Mouse (Mus musculus) neural tube, embryonic 15.5 days (tissue): ENCODE measurements at regions not wholly inside any gene's neighbourhood (a gene's known extent, or its start where the extent isn't known, plus 50 kb on each side); places are given as distances from the start of the nearest gene placed in this dataset.
A peak's percentile ranks its signal among the peaks of the same experiment; 100 is the strongest.

Experiments
- ATAC-seq: fragments of 200-750 bp; cut with Nextera tagmentation; 2 replicates; pipeline ENCODE4 v1.8.0; 2017; ENCODE audit warnings: mild to moderate bottlenecking, moderate TSS enrichment, moderate library complexity; ENCODE audit not compliant: low FRiP score
- H3K27ac ChIP-seq: fragments of 300-500 bp; sonication (generic); replicated peaks from 2 replicates; pipeline ENCODE4 v1.5.1; 2015; ENCODE audit warnings: mild to moderate bottlenecking, inconsistent platforms
- H3K27me3 ChIP-seq: fragments of 300-500 bp; sonication (generic); replicated peaks from 2 replicates; pipeline ENCODE4 v1.6.1; 2015; ENCODE audit warnings: inconsistent platforms
- H3K36me3 ChIP-seq: fragments of 300-500 bp; sonication (generic); 2 replicates; pipeline ENCODE4 v1.6.1; 2015; ENCODE audit warnings: inconsistent platforms
- H3K4me1 ChIP-seq: fragments of 300-500 bp; sonication (generic); 2 replicates; pipeline ENCODE4 v1.6.1; 2015; ENCODE audit warnings: inconsistent platforms
- H3K4me2 ChIP-seq: fragments of 300-500 bp; sonication (generic); 2 replicates; pipeline ENCODE4 v1.6.1; 2015; ENCODE audit warnings: inconsistent platforms, mild to moderate bottlenecking, moderate library complexity
- H3K4me3 ChIP-seq: fragments of 300-500 bp; sonication (generic); replicated peaks from 2 replicates; pipeline ENCODE4 v1.5.1; 2015; ENCODE audit warnings: mild to moderate bottlenecking, inconsistent platforms
- H3K9ac ChIP-seq: fragments of 300-500 bp; sonication (generic); replicated peaks from 2 replicates; pipeline ENCODE4 v1.6.1; 2015; ENCODE audit warnings: mild to moderate bottlenecking, inconsistent platforms
- H3K9me3 ChIP-seq: fragments of 300-500 bp; sonication (generic); replicated peaks from 2 replicates; pipeline ENCODE4 v1.6.1; 2016; ENCODE audit warnings: inconsistent platforms
- WGBS: fragments of 180-500 bp; shearing (Covaris S2); methylation state at CpG from one replicate; pipeline ENCODE4 v1.1.7; 2015; ENCODE audit warnings: mixed read lengths; 5-methylcytosine and 5-hydroxymethylcytosine counted together

DNA sequence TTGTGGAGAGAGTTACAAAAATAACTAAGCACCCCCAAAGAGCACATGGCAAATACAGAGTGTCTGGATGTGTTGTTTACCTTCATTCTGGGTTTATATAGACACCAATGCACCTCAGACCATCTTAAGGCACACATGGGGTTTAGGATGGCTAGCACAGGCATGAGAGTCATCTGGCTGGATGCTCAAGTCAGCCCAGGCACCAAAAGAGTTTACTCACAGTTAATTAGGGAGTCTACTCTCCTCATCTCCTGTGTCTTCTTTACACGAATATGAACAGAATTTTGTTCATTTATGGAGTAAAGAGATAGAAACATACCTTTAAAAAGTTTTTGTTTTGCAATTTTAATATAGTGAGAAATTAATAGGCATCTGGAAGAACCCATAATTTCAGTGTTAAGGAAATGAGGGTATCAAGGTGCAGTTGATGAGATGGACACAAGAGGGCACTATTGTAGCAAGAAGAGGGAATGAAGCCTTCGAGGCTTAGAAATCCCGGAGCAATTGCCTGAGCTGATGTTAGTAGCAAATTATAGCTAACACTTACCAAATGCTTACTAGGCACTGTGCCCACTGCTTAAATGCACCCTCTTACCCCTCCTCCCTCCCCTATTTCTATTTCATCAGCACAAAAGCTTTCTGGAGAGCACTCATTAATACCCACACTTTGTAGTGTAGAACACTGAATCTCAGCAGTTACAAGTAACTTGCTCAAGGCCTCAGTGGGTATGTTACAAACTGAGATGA is 174.6 kb downstream of the Eepd1 start:
- Histone ChIP-seq H3K4me2 (no peak overlapping the region), H3K36me3 (no peaks in the 10 kb centered on the region), H3K9ac (no peak overlapping the region), H3K4me1 (no peaks in the 10 kb centered on the region), H3K9me3 (no peaks in the 10 kb centered on the region), H3K4me3 (no peak overlapping the region), H3K27me3 (no peaks in the 10 kb centered on the region), H3K27ac (no peak overlapping the region)
- WGBS: 2% methylated on average over 3 of the region's 3 CpGs
- peak; percentile 91 for ATAC-seq

DNA sequence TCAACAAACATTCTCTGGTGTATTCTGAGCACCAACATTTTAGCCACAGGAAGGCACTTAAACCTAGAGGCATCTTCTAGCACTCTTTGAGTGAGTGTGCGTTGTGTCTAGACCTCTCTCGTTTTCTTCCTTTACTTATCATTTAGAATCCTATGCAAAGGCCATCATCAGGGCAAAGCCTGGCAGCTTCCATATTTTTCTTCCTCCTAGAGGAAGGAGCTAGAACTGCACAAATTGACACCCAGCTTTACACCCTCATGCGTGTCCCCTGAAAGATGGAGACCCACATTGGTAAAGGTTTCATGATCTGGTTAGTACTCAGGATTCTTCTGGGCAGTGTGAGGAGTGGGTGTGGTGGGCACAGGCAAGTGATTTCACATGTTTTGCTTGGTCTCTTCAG is 175.2 kb downstream of the Eepd1 start:
- H3K4me2 ChIP-seq: no peak overlapping the region
- H3K4me3 ChIP-seq: no peak overlapping the region
- no peak overlapping the region; the same call in 1 of the 2 replicates for H3K27ac ChIP-seq
- no peaks in the 10 kb centered on the region for H3K9me3 ChIP-seq
- H3K27me3 ChIP-seq: no peaks in the 10 kb centered on the region
- WGBS: 90% methylated on average over 3 of the region's 3 CpGs
- no peaks in the 10 kb centered on the region for H3K4me1 ChIP-seq
- H3K36me3 ChIP-seq: no peaks in the 10 kb centered on the region
- peak; percentile 57; the same call in 1 of the 2 replicates for ATAC-seq
- no peak overlapping the region for H3K9ac ChIP-seq

DNA sequence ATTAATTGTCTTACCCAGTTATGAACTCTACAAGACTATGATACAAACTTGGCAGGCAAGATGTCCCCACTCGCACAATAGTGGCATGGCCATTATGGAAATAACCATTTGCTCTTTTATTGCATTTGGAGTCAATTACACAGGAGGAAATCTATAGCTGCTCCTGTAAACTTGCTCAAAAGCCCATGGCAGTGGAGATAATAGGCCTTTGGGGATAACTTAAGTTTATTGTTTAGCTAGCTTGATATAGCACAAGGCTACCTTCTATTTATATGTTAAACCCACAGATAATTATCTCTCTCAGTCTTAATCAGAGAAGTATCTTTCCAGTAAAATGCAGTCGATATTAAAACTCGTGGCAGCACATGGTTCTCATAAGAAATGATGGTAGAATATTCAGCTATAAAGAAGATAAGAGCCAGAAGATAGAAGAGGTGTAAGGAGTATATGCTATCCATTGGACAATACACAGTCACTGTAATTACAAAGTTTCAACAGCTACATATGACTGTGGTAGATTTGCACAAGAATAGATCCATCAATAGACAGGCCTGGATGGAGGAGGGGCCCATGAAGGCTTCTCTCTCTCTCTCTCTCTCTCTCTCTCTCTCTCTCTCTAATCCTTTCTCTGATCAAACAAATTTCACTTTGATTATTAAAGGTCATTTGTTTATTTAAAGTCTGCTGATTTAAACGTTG is 202.4 kb downstream of the Eepd1 start:
- Histone ChIP-seq H3K36me3 (no peaks in the 10 kb centered on the region), H3K27ac (no peak overlapping the region), H3K4me1 (no peaks in the 10 kb centered on the region), H3K9me3 (no peaks in the 10 kb centered on the region), H3K4me2 (no peak overlapping the region), H3K4me3 (no peak overlapping the region), H3K9ac (no peak overlapping the region), H3K27me3 (no peaks in the 10 kb centered on the region)
- peak; percentile 68; the same call in 1 of the 2 replicates for ATAC-seq
- 56% methylated on average over 4 of the region's 4 CpGs for WGBS

DNA sequence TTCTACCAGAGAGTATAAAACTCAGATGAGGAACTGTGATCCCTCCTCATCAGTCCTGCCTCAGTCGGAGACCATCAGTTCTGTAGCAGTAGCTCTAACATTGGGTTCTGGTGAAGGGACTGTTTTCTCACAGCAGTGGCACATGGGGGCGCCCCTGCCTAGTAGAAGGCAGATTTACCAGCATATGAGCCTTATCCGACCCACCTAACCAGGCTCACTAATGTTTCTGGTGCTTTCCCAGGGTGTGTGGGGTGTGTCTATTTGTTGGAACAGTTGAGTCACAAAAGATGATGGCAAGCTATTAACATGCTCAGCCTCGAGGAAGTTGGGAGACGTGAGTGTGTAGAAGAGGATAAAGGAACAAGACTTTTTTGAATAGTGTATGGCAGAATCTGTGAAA is 212.3 kb downstream of the Eepd1 start:
- Histone ChIP-seq H3K4me1 (no peaks in the 10 kb centered on the region), H3K9me3 (no peaks in the 10 kb centered on the region), H3K4me2 (no peak overlapping the region), H3K4me3 (no peak overlapping the region), H3K9ac (no peak overlapping the region), H3K27me3 (no peaks in the 10 kb centered on the region), H3K36me3 (no peaks in the 10 kb centered on the region), H3K27ac (no peak overlapping the region)
- ATAC-seq: peak; percentile 92
- 20% methylated on average over 5 of the region's 5 CpGs for WGBS

DNA sequence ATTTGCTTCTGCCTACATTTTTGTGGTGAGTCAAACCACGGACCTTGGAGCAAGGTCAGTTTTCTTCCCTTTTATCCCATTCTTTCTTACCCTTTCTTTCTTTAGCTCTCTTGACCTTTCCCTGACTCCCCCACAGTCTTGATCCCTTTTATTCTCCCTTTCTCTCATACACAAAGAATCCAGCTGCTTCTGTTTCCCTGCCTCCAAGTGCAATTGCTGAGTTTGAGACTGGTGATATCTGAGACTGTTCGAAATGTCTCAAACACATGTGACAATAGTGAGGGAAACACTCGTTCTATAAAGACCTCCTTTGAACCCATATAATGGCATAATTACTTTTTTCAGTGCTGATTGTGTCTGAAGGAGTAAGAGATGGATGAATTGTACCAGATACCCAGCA is 213.7 kb downstream of the Eepd1 start:
- 14% methylated on average over 3 of the region's 3 CpGs for WGBS

DNA sequence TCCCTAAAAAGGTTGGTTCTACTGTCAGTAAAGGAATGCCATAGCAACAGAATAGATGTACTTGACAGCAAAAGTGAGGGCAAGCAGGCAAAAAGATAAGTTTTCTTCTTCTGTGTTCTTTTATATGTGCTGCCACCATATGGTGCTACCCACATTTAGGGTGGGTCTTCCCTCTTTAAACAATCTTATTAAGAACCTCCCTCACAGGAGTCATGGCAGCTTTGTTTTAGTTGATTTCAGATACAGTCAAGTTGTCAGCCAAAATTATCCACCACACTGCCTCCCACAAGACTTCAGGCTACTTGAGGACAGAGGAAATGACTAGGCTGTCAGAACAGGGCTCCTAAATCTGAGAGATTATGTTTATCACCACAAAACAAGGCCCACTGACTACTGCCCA is 232.3 kb downstream of the Eepd1 start:
- no peaks in the 10 kb centered on the region for H3K9me3 ChIP-seq
- H3K4me3 ChIP-seq: no peak overlapping the region
- no peak overlapping the region for H3K4me2 ChIP-seq
- H3K9ac ChIP-seq: no peak overlapping the region
- no peaks in the 10 kb centered on the region for H3K4me1 ChIP-seq
- no peak for ATAC-seq
- H3K27me3 ChIP-seq: no peaks in the 10 kb centered on the region
- no peak overlapping the region for H3K27ac ChIP-seq
- no peaks in the 10 kb centered on the region for H3K36me3 ChIP-seq

More for the DNA sequence above, 213.7 kb downstream of the Eepd1 start:
- Histone ChIP-seq H3K27me3 (no peaks in the 10 kb centered on the region), H3K9me3 (no peaks in the 10 kb centered on the region), H3K9ac (no peak overlapping the region), H3K4me1 (no peaks in the 10 kb centered on the region), H3K36me3 (no peaks in the 10 kb centered on the region), H3K27ac (no peak overlapping the region), H3K4me3 (no peak overlapping the region), H3K4me2 (no peak overlapping the region)
- no peak for ATAC-seq

DNA sequence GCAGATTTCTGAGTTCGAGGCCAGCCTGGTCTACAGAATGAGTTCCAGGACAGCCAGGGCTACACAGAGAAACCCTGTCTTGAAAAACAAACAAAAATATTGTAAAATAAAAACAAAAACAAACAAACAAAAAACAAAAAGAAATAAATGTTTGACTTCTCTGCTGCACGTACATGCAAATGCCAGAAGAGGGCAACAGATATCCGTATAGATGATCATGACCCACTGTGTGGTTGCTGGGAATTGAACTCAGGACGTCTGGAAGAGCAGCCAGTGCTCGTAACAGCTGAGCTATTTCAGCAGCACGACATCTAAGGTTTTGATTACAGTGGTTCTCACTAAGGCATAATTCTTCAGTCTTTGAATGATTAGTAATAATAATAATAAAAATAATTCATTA is 262.8 kb downstream of the Eepd1 start:
- no peak for ATAC-seq
- Histone ChIP-seq H3K27ac (no peak overlapping the region), H3K36me3 (no peaks in the 10 kb centered on the region), H3K9ac (no peak overlapping the region), H3K4me1 (no peaks in the 10 kb centered on the region), H3K4me2 (no peak overlapping the region), H3K9me3 (no peaks in the 10 kb centered on the region), H3K27me3 (no peaks in the 10 kb centered on the region), H3K4me3 (no peak overlapping the region)
- WGBS: 65% methylated on average over 6 of the region's 6 CpGs

DNA sequence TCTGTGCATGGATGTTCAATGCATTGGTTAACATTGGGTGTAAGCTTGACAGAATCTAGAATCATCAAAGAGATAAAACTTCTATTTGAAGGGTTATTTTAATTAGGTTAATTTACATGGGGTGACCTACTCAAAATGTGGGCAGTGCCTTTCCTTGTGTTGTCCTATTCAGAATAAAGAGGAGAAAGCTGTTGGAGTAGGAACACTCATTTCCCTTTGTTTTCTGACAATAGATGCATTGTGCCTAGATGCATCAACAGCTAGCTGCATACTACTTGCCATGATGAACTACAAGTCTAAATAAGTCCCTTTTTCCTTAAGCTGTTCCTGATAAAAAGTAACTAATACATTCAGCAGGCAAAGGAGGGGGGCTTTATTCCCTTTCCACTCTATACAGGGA is 269.8 kb downstream of the Eepd1 start:
- no peaks in the 10 kb centered on the region for H3K27me3 ChIP-seq
- no peaks in the 10 kb centered on the region for H3K9me3 ChIP-seq
- H3K36me3 ChIP-seq: no peaks in the 10 kb centered on the region
- no peak overlapping the region for H3K4me3 ChIP-seq
- no peak overlapping the region for H3K27ac ChIP-seq
- ATAC-seq: no peak
- no peaks in the 10 kb centered on the region for H3K4me1 ChIP-seq
- no peak overlapping the region for H3K9ac ChIP-seq
- H3K4me2 ChIP-seq: no peak overlapping the region

DNA sequence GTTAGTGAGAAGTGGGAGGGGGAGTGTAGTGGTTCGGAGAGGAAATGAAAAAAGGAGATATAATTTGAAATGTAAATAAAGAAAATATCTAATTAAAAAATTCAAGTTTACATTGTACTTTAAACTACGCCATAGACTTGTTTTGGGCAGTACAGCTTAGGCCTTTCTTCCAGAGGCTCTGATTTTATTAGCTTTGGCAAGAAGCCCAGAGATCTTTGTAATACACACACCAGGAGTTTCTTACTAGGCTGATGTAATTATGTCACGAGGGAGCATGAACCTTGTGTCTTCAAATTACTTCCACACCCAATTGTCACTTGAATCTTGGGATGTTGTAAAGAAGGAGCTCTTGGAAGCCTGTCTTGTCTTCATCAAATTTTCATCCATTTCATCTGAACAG is 292.6 kb downstream of the Eepd1 start:
- ATAC-seq: no peak
- no peak overlapping the region for H3K4me2 ChIP-seq
- H3K36me3 ChIP-seq: no peaks in the 10 kb centered on the region
- WGBS: 39% methylated on average over 3 of the region's 3 CpGs
- no peaks in the 10 kb centered on the region for H3K9me3 ChIP-seq
- H3K4me3 ChIP-seq: no peak overlapping the region
- H3K27ac ChIP-seq: no peak overlapping the region
- H3K27me3 ChIP-seq: no peaks in the 10 kb centered on the region
- H3K4me1 ChIP-seq: no peaks in the 10 kb centered on the region
- no peak overlapping the region for H3K9ac ChIP-seq

DNA sequence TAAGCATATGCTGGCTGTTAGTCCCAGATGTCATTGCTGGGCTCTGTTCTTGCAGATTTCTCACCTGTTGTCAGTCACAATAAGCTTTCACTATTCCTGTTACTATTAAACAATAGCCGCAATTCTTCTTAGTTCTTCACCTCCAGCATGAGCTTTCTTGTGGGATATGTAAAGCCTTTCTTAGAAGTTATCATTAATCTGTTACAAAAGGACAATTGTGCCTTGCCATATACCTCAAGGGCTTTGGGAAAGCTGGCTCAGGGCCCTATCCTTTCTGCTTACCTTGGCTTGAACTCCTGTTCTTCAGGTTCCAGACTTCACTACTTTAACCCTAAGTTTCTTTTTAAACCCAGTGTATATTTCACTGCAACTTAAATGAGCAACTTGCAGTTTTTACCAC is 301.3 kb downstream of the Eepd1 start:
- Histone ChIP-seq H3K27ac (no peak overlapping the region), H3K36me3 (no peaks in the 10 kb centered on the region), H3K27me3 (no peaks in the 10 kb centered on the region), H3K4me3 (no peak overlapping the region), H3K4me2 (no peak overlapping the region), H3K9me3 (no peaks in the 10 kb centered on the region), H3K4me1 (no peaks in the 10 kb centered on the region), H3K9ac (no peak overlapping the region)
- no peak for ATAC-seq
- WGBS: 91% methylated on average over 1 of the region's 1 CpGs

DNA sequence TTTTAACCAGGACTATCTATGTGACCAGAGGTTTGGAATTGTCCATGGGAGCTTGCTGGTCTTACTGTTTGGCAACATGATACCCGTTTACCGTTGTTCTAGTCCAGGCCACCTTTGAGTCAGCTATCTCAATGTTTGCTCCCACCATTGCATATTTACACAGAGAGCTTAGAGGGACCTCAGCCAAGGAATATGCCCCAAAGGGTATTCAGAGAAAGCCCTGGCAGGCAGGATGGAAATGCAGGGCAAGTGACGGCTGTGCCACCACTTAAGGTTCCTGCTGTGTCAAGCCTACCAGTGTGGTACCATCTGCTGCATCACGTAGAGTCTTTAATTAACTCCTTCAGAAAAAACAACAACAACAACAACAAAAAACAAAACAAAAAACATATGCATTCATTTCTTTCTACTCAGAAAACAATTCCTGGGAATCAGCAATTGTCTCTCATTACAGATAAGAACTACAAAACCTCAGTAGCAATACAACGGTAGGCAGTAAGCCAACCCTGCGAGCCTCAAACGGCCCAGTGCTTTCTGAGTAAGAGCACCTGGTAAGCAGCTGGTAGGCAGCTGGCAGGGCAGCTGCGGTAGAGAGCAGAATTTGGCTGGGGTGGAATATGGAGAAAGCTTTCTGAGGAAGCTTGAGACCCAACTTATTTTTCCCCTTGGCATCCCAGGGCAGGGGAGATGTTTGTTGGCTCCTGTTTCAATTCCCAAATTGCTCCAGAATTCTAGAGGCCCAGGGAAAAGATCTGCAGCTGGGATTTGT is 314.0 kb downstream of the Eepd1 start:
- 67% methylated on average over 8 of the region's 8 CpGs for WGBS
- no peak for ATAC-seq
- no peaks in the 10 kb centered on the region for H3K4me1 ChIP-seq
- H3K36me3 ChIP-seq: no peaks in the 10 kb centered on the region
- H3K9ac ChIP-seq: no peak overlapping the region
- H3K27me3 ChIP-seq: no peaks in the 10 kb centered on the region
- no peaks in the 10 kb centered on the region for H3K9me3 ChIP-seq
- H3K27ac ChIP-seq: no peak overlapping the region
- no peak overlapping the region for H3K4me2 ChIP-seq
- no peak overlapping the region for H3K4me3 ChIP-seq

DNA sequence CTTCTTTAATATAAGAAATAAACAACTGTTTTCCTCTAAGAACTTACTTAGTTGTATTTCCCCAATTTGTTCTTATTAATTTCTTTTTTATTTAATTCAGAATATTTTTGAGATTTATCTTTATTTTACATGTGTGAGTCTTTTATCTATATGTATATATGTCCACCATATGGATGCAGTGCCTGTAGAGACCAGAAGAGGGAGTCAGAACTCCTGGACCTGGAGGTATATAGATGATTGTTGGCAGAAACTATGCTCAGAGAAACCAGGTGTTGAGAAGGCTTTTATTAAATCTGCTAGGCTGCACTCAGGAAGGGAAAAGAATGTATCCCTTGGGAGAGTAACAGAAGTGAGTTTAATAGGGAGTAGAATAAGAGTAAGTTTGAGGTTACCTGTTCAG is 328.2 kb downstream of the Eepd1 start:
- H3K36me3 ChIP-seq: no peaks in the 10 kb centered on the region
- no peak overlapping the region for H3K9ac ChIP-seq
- no peak for ATAC-seq
- H3K4me1 ChIP-seq: no peaks in the 10 kb centered on the region
- H3K4me2 ChIP-seq: no peak overlapping the region
- H3K4me3 ChIP-seq: no peak overlapping the region
- H3K27ac ChIP-seq: no peak overlapping the region
- H3K27me3 ChIP-seq: no peaks in the 10 kb centered on the region
- no peaks in the 10 kb centered on the region for H3K9me3 ChIP-seq
